Mouse (Mus musculus) myocyte (in vitro differentiated cells): ENCODE measurements around the gene Ipo11. TPM values are rescaled to one million over a fixed set of nuclear protein-coding genes. Genes with fewer than 3 reads are reported as not detected.

Source experiments
- H3K27me3 ChIP-seq: one replicate; pipeline ENCODE4 v1.6.1; 2011; ENCODE audit not compliant: control insufficient read depth, insufficient read depth, insufficient read length
- H3K36me3 ChIP-seq: one replicate; pipeline ENCODE4 v1.6.1; 2011; ENCODE audit not compliant: control insufficient read depth, insufficient read depth
- H3K4me2 ChIP-seq: one replicate; pipeline ENCODE4 v1.6.1; 2011; ENCODE audit warnings: low read depth, control low read depth
- H3K4me3 ChIP-seq: one replicate; pipeline ENCODE4 v1.5.1; 2011; ENCODE audit warnings: mild to moderate bottlenecking, control low read depth, moderate library complexity
- H3K79me2 ChIP-seq: one replicate; pipeline ENCODE4 v1.6.1; 2011; ENCODE audit not compliant: control insufficient read depth, insufficient read depth
- H3ac ChIP-seq: one replicate; pipeline ENCODE4 v1.6.1; 2011; ENCODE audit not compliant: control insufficient read depth, insufficient read length
- CEBPB ChIP-seq: IDR thresholded peaks from 2 replicates; pipeline ENCODE4 v1.6.1; 2011; ENCODE audit warnings: mild to moderate bottlenecking, moderate library complexity; ENCODE audit not compliant: poor library complexity, insufficient read depth, severe bottlenecking
- E2F4 ChIP-seq: IDR thresholded peaks from one replicate; pipeline ENCODE4 v1.6.1; 2011; ENCODE audit warnings: mild to moderate bottlenecking, control low read depth, moderate library complexity; ENCODE audit not compliant: insufficient read depth
- MAX ChIP-seq: IDR thresholded peaks from one replicate; pipeline ENCODE4 v1.6.1; 2011; ENCODE audit warnings: low read depth, mild to moderate bottlenecking, control low read depth
- MYOD1 ChIP-seq, 3 experiments: IDR thresholded peaks; one replicate each; pipeline ENCODE4 v1.6.1; 2011; ENCODE audit warnings: control low read depth in 2 of 3, low read depth in 2 of 3, mild to moderate bottlenecking in 2 of 3, moderate library complexity in 1 of 3; ENCODE audit not compliant: insufficient read length in 2 of 3, control insufficient read depth in 1 of 3
- MYOG ChIP-seq, 3 experiments: IDR thresholded peaks; one replicate each; pipeline ENCODE4 v1.6.1; 2011; ENCODE audit warnings: control low read depth in 2 of 3, low read depth in 2 of 3, mild to moderate bottlenecking in 2 of 3; ENCODE audit not compliant: insufficient read length in 2 of 3, control insufficient read depth in 1 of 3, insufficient read depth in 1 of 3
- POLR2A ChIP-seq: IDR thresholded peaks from one replicate; pipeline ENCODE4 v1.6.1; 2011; ENCODE audit warnings: low read depth, mild to moderate bottlenecking, control low read depth, moderate library complexity; ENCODE audit not compliant: insufficient read length
- POLR2AphosphoS2 ChIP-seq: IDR thresholded peaks from one replicate; pipeline ENCODE4 v1.6.1; 2011; ENCODE audit warnings: low read depth, control low read depth; ENCODE audit not compliant: insufficient read length
- REST ChIP-seq: IDR thresholded peaks from one replicate; pipeline ENCODE4 v1.6.1; 2011; ENCODE audit warnings: mild to moderate bottlenecking, control low read depth, moderate library complexity; ENCODE audit not compliant: insufficient read depth, insufficient read length
- SRF ChIP-seq: IDR thresholded peaks from one replicate; pipeline ENCODE4 v1.6.1; 2011; ENCODE audit warnings: low read depth; ENCODE audit not compliant: control insufficient read depth, insufficient read length
- TCF12 ChIP-seq: IDR thresholded peaks from one replicate; pipeline ENCODE4 v1.6.1; 2011; ENCODE audit warnings: mild to moderate bottlenecking, control low read depth; ENCODE audit not compliant: poor library complexity, insufficient read depth, severe bottlenecking
- TCF3 ChIP-seq: IDR thresholded peaks from one replicate; pipeline ENCODE4 v1.6.1; 2011; ENCODE audit warnings: low read depth, control low read depth; ENCODE audit not compliant: insufficient read length
- USF1 ChIP-seq: IDR thresholded peaks from one replicate; pipeline ENCODE4 v1.6.1; 2011; ENCODE audit warnings: low read depth, mild to moderate bottlenecking, control low read depth, moderate library complexity
- polyA plus RNA-seq: library from polyadenylated mRNA; unstranded; fragments of >200 nt; fragmentation: generic; extraction: Trizol; gene quantifications from one replicate; pipeline ENCODE4 v1.2.1, GENCODE M21; 2012; ENCODE audit warnings: missing spikeins

Ipo11 gene
- polyA plus RNA-seq, 1 experiment: 10.4 TPM

DNA sequence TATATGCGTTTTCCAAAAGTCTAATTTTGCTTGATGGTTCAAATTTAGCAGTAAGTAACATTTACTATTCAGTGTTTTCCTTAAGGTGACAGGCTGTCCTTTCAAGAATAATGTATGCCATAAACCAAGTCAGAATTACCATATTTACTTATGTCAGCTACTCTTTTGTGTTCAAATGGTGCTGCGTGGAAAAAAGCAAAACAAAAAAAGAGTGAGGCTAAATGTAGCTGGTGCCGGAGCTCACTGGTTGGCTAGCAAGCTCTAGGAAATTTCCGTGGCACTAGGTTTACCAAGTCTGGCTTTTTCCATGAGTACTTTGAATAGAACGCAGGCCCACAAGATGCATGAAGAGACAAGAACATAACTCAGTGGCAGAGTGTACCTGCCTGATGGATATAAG is 131.6 kb downstream of the Ipo11 start:
- H3ac ChIP-seq: no peak overlapping the region
- H3K27me3 ChIP-seq: no peaks in the 10 kb centered on the region
- no peak overlapping the region for H3K4me2 ChIP-seq
- no peak for TF ChIP-seq SRF
- TF ChIP-seq TCF12: no peak
- TF ChIP-seq MYOD1 (IDR thresholded peaks at IDR 0.05; ENCODE audit: control insufficient read depth in 1 of 3, insufficient read length in 2 of 3, low read depth in 2 of 3): no peak
- no peak for TF ChIP-seq REST
- no peak for TF ChIP-seq CEBPB
- TF ChIP-seq MAX: no peak
- TF ChIP-seq E2F4: no peak
- TF ChIP-seq POLR2A: no peak
- no peak for TF ChIP-seq USF1
- TF ChIP-seq POLR2AphosphoS2: no peak
- peaks cover 11% of the 10 kb centered on the region for H3K36me3 ChIP-seq
- H3K4me3 ChIP-seq: no peak overlapping the region
- no peaks in the 10 kb centered on the region for H3K79me2 ChIP-seq

DNA sequence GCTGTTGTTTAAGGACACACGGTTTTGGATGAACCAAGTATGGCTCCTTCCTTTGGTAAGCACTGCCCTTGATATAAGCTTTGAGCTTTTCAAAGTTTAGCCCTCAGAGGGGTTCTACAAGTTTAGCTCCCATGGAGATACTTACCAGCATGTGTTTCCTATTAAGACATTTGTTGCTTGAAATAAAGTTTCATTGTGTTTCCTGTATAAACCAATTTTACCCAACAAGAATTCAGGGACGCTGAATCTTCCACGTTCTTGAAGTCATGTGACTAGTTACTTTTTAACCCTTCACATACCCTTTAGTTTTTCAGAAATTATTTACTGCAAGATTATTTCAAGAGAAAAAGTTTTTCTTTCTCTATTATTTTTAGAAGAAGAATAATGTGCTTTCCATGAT is 138.7 kb downstream of the Ipo11 start:
- Histone ChIP-seq H3K27me3 (no peaks in the 10 kb centered on the region), H3K36me3 (peaks cover 11% of the 10 kb centered on the region), H3K4me3 (no peak overlapping the region)

DNA sequence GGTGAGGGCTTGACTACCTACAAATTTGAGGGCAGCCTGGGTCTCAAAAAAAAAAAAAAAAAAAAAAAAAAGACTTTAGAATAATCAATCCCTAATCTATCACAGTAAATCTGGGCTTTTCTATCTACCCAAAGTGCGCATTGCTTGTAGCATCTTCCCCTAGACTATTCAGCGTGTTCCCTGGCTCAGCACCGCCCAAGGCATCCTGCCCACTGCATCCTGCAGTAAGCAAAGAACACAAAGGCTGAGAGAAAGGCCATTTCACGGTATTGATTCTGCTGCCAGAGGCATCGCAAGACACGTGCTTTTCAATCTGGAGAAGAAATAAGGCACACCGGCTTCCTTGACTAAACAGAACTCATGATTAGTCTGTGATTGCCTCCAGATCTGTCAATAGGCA is 147.9 kb downstream of the Ipo11 start:
- Histone ChIP-seq H3ac (no peak overlapping the region), H3K27me3 (no peaks in the 10 kb centered on the region), H3K4me2 (no peak overlapping the region), H3K4me3 (no peak overlapping the region), H3K79me2 (no peaks in the 10 kb centered on the region), H3K36me3 (peaks cover 5% of the 10 kb centered on the region)
- TF ChIP-seq MAX (no peak), POLR2AphosphoS2 (no peak), POLR2A (no peak), MYOG (IDR thresholded peaks at IDR 0.05; ENCODE audit: control insufficient read depth in 1 of 3, insufficient read depth in 1 of 3, insufficient read length in 2 of 3, low read depth in 2 of 3) (no peak), TCF12 (no peak), CEBPB (no peak), E2F4 (no peak), REST (no peak), USF1 (no peak), SRF (no peak), MYOD1 (IDR thresholded peaks at IDR 0.05; ENCODE audit: control insufficient read depth in 1 of 3, insufficient read length in 2 of 3, low read depth in 2 of 3) (no peak), TCF3 (no peak)

More for the DNA sequence above, 138.7 kb downstream of the Ipo11 start:
- TF ChIP-seq E2F4 (no peak), MYOG (IDR thresholded peaks at IDR 0.05; ENCODE audit: control insufficient read depth in 1 of 3, insufficient read depth in 1 of 3, insufficient read length in 2 of 3, low read depth in 2 of 3) (no peak), MYOD1 (IDR thresholded peaks at IDR 0.05; ENCODE audit: control insufficient read depth in 1 of 3, insufficient read length in 2 of 3, low read depth in 2 of 3) (no peak), TCF3 (no peak), SRF (no peak), POLR2A (no peak), TCF12 (no peak)
- Histone ChIP-seq H3K4me2 (no peak overlapping the region), H3ac (no peak overlapping the region), H3K79me2 (no peaks in the 10 kb centered on the region)

DNA sequence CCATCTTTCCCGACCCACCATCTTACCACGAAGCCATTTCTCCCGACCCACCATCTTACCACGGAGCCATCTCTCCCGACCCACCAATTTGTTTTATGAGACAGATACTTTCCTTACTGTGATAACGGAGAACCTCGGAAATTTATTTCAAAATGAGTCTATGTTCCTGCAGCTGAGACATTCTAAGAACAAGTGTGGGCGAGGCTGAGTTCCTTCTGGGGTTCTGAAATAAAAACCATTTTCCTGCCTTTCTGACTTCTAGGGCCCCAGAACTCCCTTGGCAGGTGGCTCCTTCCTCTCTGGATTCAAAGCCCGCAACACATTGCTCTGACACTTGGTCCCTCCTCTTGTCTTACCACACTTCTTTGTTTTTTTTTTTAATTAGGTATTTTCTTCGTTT is 168.0 kb downstream of the Ipo11 start:
- H3K4me3 ChIP-seq: no peak overlapping the region
- H3ac ChIP-seq: no peak overlapping the region
- H3K27me3 ChIP-seq: no peaks in the 10 kb centered on the region
- TF ChIP-seq REST (no peak), MAX (no peak), MYOD1 (IDR thresholded peaks at IDR 0.05; ENCODE audit: control insufficient read depth in 1 of 3, insufficient read length in 2 of 3, low read depth in 2 of 3) (no peak), POLR2A (no peak), USF1 (no peak), E2F4 (no peak), TCF12 (no peak), POLR2AphosphoS2 (no peak), CEBPB (no peak), TCF3 (no peak), MYOG (IDR thresholded peaks at IDR 0.05; ENCODE audit: control insufficient read depth in 1 of 3, insufficient read depth in 1 of 3, insufficient read length in 2 of 3, low read depth in 2 of 3) (no peak), SRF (no peak)
- no peak overlapping the region for H3K4me2 ChIP-seq
- H3K36me3 ChIP-seq: no peaks in the 10 kb centered on the region
- no peaks in the 10 kb centered on the region for H3K79me2 ChIP-seq

DNA sequence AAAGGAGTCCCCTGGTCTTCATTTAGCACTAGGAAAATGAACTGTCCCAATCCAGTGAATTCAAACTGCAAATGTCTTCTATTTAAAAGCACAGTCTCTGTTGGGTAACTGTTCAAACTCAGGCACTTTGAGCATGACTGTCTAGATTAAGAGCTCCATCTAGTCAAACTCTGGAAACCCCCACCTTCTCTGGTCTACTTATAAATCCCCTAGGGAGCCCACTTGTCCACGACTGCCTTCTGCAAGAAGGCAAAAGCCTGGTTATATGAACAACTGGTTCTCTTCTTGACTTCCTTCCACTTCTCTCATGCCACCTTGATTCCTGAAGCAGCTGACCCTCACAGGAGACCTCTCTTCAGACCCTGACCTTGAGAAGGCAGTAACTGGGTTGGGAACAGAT is 174.1 kb downstream of the Ipo11 start:
- H3K27me3 ChIP-seq: no peaks in the 10 kb centered on the region
- H3K36me3 ChIP-seq: no peaks in the 10 kb centered on the region
- no peak overlapping the region for H3ac ChIP-seq
- H3K79me2 ChIP-seq: no peaks in the 10 kb centered on the region
- no peak overlapping the region for H3K4me3 ChIP-seq
- TF ChIP-seq E2F4 (no peak), POLR2AphosphoS2 (no peak), USF1 (no peak), POLR2A (no peak), MYOD1 (IDR thresholded peaks at IDR 0.05; ENCODE audit: control insufficient read depth in 1 of 3, insufficient read length in 2 of 3, low read depth in 2 of 3) (no peak), SRF (no peak), MYOG (IDR thresholded peaks at IDR 0.05; ENCODE audit: control insufficient read depth in 1 of 3, insufficient read depth in 1 of 3, insufficient read length in 2 of 3, low read depth in 2 of 3) (no peak), TCF12 (no peak), TCF3 (no peak), CEBPB (no peak), REST (no peak), MAX (no peak)
- H3K4me2 ChIP-seq: no peak overlapping the region
